ENCODE assay signal across 8 mouse cellular contexts in genomic region chr14:30625131-30625807, GRCm38 (mm10). TPM values are rescaled to one million over a fixed set of nuclear protein-coding genes. Genes with fewer than 3 reads are reported as not detected.
DNase-seq lines count a peak whose midpoint lies in the region; ATAC-seq and TF ChIP-seq lines count a peak whose summit lies in the region.

No protein-coding gene starts in this region.

- peak overlapping the region; percentile 86 for H3K4me2 ChIP-seq in embryonic facial prominence, embryonic 13.5 days
- peak overlapping the region; percentile 72 for H3K4me2 ChIP-seq in heart, embryonic 12.5 days
- peak overlapping the region; percentile 76 for H3K4me2 ChIP-seq in kidney, postnatal 0 days (ENCODE audit: low read length)

- under 1% methylated on average over 39 of the region's 39 CpGs for WGBS in embryonic facial prominence, embryonic 13.5 days
- under 1% methylated on average over 39 of the region's 39 CpGs for WGBS in heart, embryonic 12.5 days
- 1% methylated on average over 39 of the region's 39 CpGs for WGBS in kidney, postnatal 0 days

- H3K4me1 ChIP-seq in embryonic facial prominence, embryonic 13.5 days = peaks cover 23% of the 10 kb centered on the region
- H3K4me1 ChIP-seq in heart, embryonic 12.5 days (replicated peaks) = peaks cover 26% of the 10 kb centered on the region
- peaks cover 8% of the 10 kb centered on the region for H3K4me1 ChIP-seq in kidney, postnatal 0 days (replicated peaks; ENCODE audit: insufficient read depth, low read length)
- H3K4me1 ChIP-seq in megakaryocyte, embryonic 14.5 days = peaks cover 89% of the 10 kb centered on the region

- H3K4me3 ChIP-seq in embryonic facial prominence, embryonic 13.5 days = peak overlapping the region; percentile 81
- H3K4me3 ChIP-seq in heart, embryonic 12.5 days = peak overlapping the region; percentile 62
- H3K4me3 ChIP-seq in kidney, postnatal 0 days (replicated peaks; ENCODE audit: low read depth, low read length) = peak overlapping the region; percentile 58
- H3K4me3 ChIP-seq in megakaryocyte, embryonic 14.5 days (replicated peaks) = peak overlapping the region; percentile 95

- DNase-seq in 3T3-L1 (ENCODE audit: low read depth, low spot score) = peak; percentile 65
- peak; percentile 58 for DNase-seq in NIH3T3 (ENCODE audit: low read depth)
- peak; percentile 71 for DNase-seq in kidney, postnatal 0 days (ENCODE audit: low spot score)
- DNase-seq in spleen, postnatal 36 days (ENCODE audit: low spot score in 2 of 2) = peak; percentile 57 to 64
- no peak for DNase-seq in left cerebral cortex, adult 9 months (ENCODE audit: low spot score in 2 of 2)

- H3K36me3 ChIP-seq in embryonic facial prominence, embryonic 13.5 days = peaks cover under 1% of the 10 kb centered on the region; the same call in 1 of the 2 replicates
- no peaks in the 10 kb centered on the region for H3K36me3 ChIP-seq in heart, embryonic 12.5 days
- no peaks in the 10 kb centered on the region for H3K36me3 ChIP-seq in kidney, postnatal 0 days (ENCODE audit: insufficient read depth, low read length)
- peaks cover 35% of the 10 kb centered on the region for H3K36me3 ChIP-seq in megakaryocyte, embryonic 14.5 days (replicated peaks; ENCODE audit: low read length)

- H3K27me3 ChIP-seq in embryonic facial prominence, embryonic 13.5 days = no peaks in the 10 kb centered on the region
- H3K27me3 ChIP-seq in heart, embryonic 12.5 days (replicated peaks) = 0 out of 2 replicates have a peak, but pooled peaks cover 10% of the 10 kb centered on the region
- H3K27me3 ChIP-seq in kidney, postnatal 0 days (ENCODE audit: insufficient read depth, low read length) = no peaks in the 10 kb centered on the region
- no peaks in the 10 kb centered on the region for H3K27me3 ChIP-seq in megakaryocyte, embryonic 14.5 days (replicated peaks)

- no peaks in the 10 kb centered on the region for H3K9me3 ChIP-seq in embryonic facial prominence, embryonic 13.5 days
- no peaks in the 10 kb centered on the region for H3K9me3 ChIP-seq in heart, embryonic 12.5 days (replicated peaks)
- H3K9me3 ChIP-seq in kidney, postnatal 0 days (replicated peaks; ENCODE audit: low read length) = no peaks in the 10 kb centered on the region
- no peaks in the 10 kb centered on the region for H3K9me3 ChIP-seq in megakaryocyte, embryonic 14.5 days

- no peak; the same call in 1 of the 2 replicates for ATAC-seq in embryonic facial prominence, embryonic 13.5 days (ENCODE audit: insufficient number of reproducible peaks, insufficient read depth, low FRiP score, low TSS enrichment, low read depth)
- ATAC-seq in heart, embryonic 12.5 days (ENCODE audit: insufficient number of reproducible peaks, low FRiP score) = peak; percentile 71
- ATAC-seq in kidney, postnatal 0 days (replicated peaks; ENCODE audit: low FRiP score, low read depth) = peak; percentile 16; the same call in 1 of the 2 replicates

- no peak for TF ChIP-seq CTCF in kidney, postnatal 0 days (IDR thresholded peaks at IDR 0.05; ENCODE audit: low read depth)

- H3K9ac ChIP-seq in embryonic facial prominence, embryonic 13.5 days = peak overlapping the region; percentile 82
- H3K9ac ChIP-seq in heart, embryonic 12.5 days = peak overlapping the region; percentile 70
- H3K9ac ChIP-seq in kidney, postnatal 0 days (ENCODE audit: low read depth, low read length) = peak overlapping the region; percentile 78

- peak overlapping the region; percentile 65; the same call in 1 of the 2 replicates for H3K27ac ChIP-seq in embryonic facial prominence, embryonic 13.5 days
- no peak overlapping the region for H3K27ac ChIP-seq in heart, embryonic 12.5 days (ENCODE audit: poor library complexity, severe bottlenecking)
- H3K27ac ChIP-seq in kidney, postnatal 0 days = peak overlapping the region; percentile 87

RNA-seq across cellular contexts. Expression of gene Prkcd, which starts 0.7 kb away (rescaled TPM):
- 50.9 and 52.0 TPM in 2 replicates for polyA plus RNA-seq in embryonic facial prominence, embryonic 13.5 days (2015; fragmentation: Nextera tagmentation; extraction: Ambion mirVana)
- 38.8 and 40.7 TPM in 2 replicates for polyA plus RNA-seq in heart, embryonic 12.5 days (2016; fragmentation: Nextera tagmentation; extraction: Ambion mirVana)
- polyA plus RNA-seq in kidney, postnatal 0 days (2015; fragmentation: Nextera tagmentation; extraction: Ambion mirVana) = 44.9 and 46.9 TPM in 2 replicates
- 32.1 and 64.4 TPM in 2 replicates for polyA plus RNA-seq in megakaryocyte, embryonic 14.5 days (2012; ENCODE audit: insufficient read depth, low replicate concordance)

RNA-seq across cellular contexts. Expression of gene Rft1, which starts 28.9 kb away (rescaled TPM):
- polyA plus RNA-seq in embryonic facial prominence, embryonic 13.5 days (2015; fragmentation: Nextera tagmentation; extraction: Ambion mirVana) = 21.5 and 21.6 TPM in 2 replicates
- 12.1 and 12.3 TPM in 2 replicates for polyA plus RNA-seq in heart, embryonic 12.5 days (2016; fragmentation: Nextera tagmentation; extraction: Ambion mirVana)
- 14.0 and 17.1 TPM in 2 replicates for polyA plus RNA-seq in kidney, postnatal 0 days (2015; fragmentation: Nextera tagmentation; extraction: Ambion mirVana)
- polyA plus RNA-seq in megakaryocyte, embryonic 14.5 days (2012; ENCODE audit: insufficient read depth, low replicate concordance) = 2.6 and 9.1 TPM in 2 replicates

Comparison
In these comparisons a context has a peak if more than half of its experiments do, and no peak if none do; other contexts are left out.
1. DNase-seq: peak in 3T3-L1 (single experiment), NIH3T3 (single experiment), kidney, postnatal 0 days (single experiment) and spleen, postnatal 36 days (2 of 2); none in left cerebral cortex, adult 9 months (0 of 2).
2. Peak in every context shown above with its lines, with median percentiles within 50 percentile points of each other: H3K4me2 ChIP-seq, H3K4me3 ChIP-seq and H3K9ac ChIP-seq.